Mouse (Mus musculus) forebrain, embryonic 13.5 days (tissue): ENCODE results near the gene March6. TPM values are rescaled to one million over a fixed set of nuclear protein-coding genes. Genes with fewer than 3 reads are reported as not detected.

Source experiments
- ATAC-seq: fragments of 200-750 bp; cut with Nextera tagmentation; 2 replicates; pipeline ENCODE4 v1.8.0; 2017
- H3K27ac ChIP-seq: fragments of 300-500 bp; sonication (generic); 2 replicates; pipeline ENCODE4 v1.5.1; 2015; ENCODE audit warnings: inconsistent platforms, mild to moderate bottlenecking, moderate library complexity
- H3K27me3 ChIP-seq: fragments of 300-500 bp; sonication (generic); 2 replicates; pipeline ENCODE4 v1.6.1; 2015; ENCODE audit warnings: mild to moderate bottlenecking, inconsistent platforms
- H3K36me3 ChIP-seq: fragments of 300-500 bp; sonication (generic); 2 replicates; pipeline ENCODE4 v1.6.1; 2015; ENCODE audit warnings: mild to moderate bottlenecking, inconsistent platforms; ENCODE audit not compliant: poor library complexity, severe bottlenecking
- H3K4me1 ChIP-seq: fragments of 300-500 bp; sonication (generic); 2 replicates; pipeline ENCODE4 v1.6.1; 2015; ENCODE audit warnings: inconsistent platforms
- H3K4me2 ChIP-seq: fragments of 300-500 bp; sonication (generic); 2 replicates; pipeline ENCODE4 v1.6.1; 2015; ENCODE audit warnings: inconsistent platforms, mild to moderate bottlenecking, moderate library complexity
- H3K4me3 ChIP-seq: fragments of 300-500 bp; sonication (generic); 2 replicates; pipeline ENCODE4 v1.5.1; 2015; ENCODE audit warnings: mild to moderate bottlenecking, inconsistent platforms
- H3K9ac ChIP-seq: fragments of 300-500 bp; sonication (generic); 2 replicates; pipeline ENCODE4 v1.6.1; 2015; ENCODE audit warnings: mild to moderate bottlenecking, inconsistent platforms
- H3K9me3 ChIP-seq: fragments of 300-500 bp; sonication (generic); replicated peaks from 2 replicates; pipeline ENCODE4 v1.6.1; 2016; ENCODE audit warnings: inconsistent platforms
- WGBS: fragments of 180-500 bp; shearing (Covaris S2); methylation state at CpG from one replicate; pipeline ENCODE4 v1.1.7; 2015; 5-methylcytosine and 5-hydroxymethylcytosine counted together
- polyA plus RNA-seq: library from polyadenylated mRNA; unstranded; fragments of >200 nt; fragmentation: Nextera tagmentation; extraction: Ambion mirVana; gene quantifications from 2 replicates; pipeline ENCODE4 v1.2.1, GENCODE M21; 2015

Gene March6
- polyA plus RNA-seq, 1 experiment from 2014 or later = 57.5 TPM

DNA sequence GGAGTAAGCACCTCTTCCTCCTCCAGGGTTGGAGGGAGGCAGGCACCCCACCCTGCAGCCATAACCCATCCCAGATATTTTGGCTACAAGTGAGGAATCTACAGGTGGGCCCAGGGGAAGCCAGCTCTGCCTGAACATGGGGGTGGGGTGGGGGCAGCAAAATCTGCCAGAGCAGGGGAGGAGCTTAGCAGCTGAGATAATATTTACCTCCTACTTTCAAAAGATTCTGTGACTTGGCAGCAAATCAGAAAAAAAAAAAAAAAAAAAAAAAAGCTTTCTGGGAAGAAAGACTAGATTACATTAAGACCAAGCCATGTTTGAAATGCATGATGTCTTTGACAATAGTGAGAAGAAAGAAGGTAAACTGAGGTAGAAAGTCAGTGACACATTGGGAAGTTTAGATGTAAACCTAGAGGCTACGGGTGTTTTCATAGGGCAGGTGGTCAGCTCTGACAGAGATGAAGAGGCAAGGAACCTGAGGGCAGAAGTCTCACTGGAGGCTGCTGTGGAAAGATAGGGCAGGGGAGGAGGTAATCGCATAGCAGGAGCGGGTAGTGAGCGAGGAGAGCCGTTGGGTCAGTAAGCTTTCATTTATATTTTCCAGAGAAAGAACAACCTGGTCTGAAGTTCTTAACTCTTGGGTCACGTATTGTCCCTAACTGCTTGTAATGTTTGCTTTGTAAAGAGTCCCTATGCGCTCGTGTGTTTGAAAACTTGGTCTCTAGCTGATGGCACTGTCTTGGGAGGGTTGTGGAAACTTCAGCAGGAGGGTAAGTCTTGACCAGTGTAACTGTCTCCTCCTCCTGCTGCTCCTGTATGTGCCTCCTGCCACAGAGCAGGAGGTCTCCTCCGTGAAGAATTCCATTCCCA, 9.0 kb upstream of the March6 start:
- H3K27me3 ChIP-seq = no peaks in the 10 kb centered on the region
- no peak overlapping the region for H3K9ac ChIP-seq

DNA sequence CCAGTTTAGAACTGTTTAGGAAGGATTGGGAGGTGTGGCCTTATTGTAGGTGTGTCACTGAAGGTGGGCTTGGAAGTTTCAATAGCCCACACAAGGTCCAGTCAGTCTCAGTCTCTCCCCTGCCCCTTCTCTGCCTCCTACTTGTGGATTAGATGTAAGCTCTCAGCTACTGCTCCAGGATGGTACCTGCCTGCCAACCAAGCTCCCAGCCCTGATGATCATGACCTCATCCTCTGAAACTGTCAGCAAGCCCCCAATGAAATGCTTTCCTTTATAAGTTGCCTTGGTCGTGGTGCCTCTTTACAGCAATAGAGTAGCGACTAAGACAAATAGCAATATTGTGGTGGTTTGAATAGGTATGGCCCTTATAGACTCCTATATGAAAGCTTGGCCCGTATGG, 7.5 kb upstream of the March6 start:
- no peak overlapping the region for H3K4me2 ChIP-seq
- H3K9ac ChIP-seq = no peak overlapping the region
- no peak overlapping the region for H3K27ac ChIP-seq
- H3K4me3 ChIP-seq = no peak overlapping the region
- peaks cover 36% of the 10 kb centered on the region for H3K4me1 ChIP-seq
- WGBS = 89% methylated on average over 3 of the region's 3 CpGs
- no peaks in the 10 kb centered on the region for H3K27me3 ChIP-seq
- H3K9me3 ChIP-seq = no peaks in the 10 kb centered on the region
- no peaks in the 10 kb centered on the region for H3K36me3 ChIP-seq
- no peak for ATAC-seq

More for the DNA sequence above, 9.0 kb upstream of the March6 start:
- Histone ChIP-seq H3K4me2 (no peak overlapping the region), H3K4me1 (peaks cover 36% of the 10 kb centered on the region), H3K9me3 (no peaks in the 10 kb centered on the region), H3K4me3 (no peak overlapping the region), H3K36me3 (no peaks in the 10 kb centered on the region), H3K27ac (no peak overlapping the region)
- no peak for ATAC-seq
- 85% methylated on average over 9 of the region's 9 CpGs for WGBS

DNA sequence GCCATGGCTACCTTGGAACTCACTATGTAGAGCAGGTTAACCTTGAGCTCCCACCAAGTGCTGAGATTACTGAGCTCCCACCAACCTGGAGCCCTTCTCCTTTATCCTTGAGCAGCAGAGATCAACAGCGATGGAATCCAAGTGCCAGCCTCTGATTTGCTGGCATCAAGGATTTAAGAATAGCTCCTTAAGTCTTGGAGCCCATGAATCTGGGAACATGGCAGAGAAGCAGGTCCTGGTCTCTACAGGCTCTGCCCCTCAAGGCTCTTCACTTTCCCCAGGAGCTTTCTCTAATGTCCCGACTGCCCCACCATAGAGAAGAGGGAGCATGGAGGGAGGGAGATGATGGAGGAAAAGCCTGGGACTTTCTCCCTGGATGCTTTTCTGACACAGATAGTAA, 6.9 kb upstream of the March6 start:
- 97% methylated on average over 2 of the region's 2 CpGs for WGBS
- H3K4me3 ChIP-seq = no peak overlapping the region
- peaks cover 31% of the 10 kb centered on the region for H3K4me1 ChIP-seq
- no peaks in the 10 kb centered on the region for H3K27me3 ChIP-seq
- no peak overlapping the region for H3K27ac ChIP-seq
- H3K9ac ChIP-seq = no peak overlapping the region
- ATAC-seq = no peak
- H3K36me3 ChIP-seq = no peaks in the 10 kb centered on the region
- H3K9me3 ChIP-seq = no peaks in the 10 kb centered on the region
- no peak overlapping the region for H3K4me2 ChIP-seq

DNA sequence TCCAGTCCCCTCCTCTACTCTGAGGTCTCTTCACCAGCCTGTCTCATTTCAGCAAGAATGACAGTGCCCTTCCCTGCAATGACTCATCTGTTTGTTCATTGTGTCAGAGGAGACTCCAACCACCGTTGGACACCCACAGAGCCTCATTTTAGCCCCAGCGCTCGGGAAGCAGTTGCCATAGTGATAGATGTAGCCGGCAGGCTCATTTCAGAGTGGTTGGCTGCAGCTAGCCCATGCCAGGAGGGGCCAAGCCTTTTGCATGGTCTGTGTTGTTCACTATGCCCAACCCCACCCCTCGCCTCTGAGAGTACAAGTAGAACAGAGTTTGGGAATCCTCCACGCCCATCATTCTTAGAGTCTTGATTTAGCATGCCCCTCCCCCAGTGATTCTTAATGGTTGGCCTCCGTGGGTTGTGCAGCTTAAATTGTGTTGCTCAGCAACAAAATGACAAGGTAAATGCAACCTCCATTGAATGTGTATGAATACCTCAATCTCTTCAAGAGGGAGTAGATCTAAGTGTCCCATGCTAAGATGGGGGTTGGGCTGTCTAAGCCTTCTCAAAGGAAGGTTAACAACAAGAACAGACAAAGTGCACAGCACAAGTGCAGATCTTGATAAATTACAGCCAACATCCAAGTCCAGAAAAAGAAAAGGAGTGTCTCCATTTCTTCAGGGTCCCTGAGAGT, 5.3 kb upstream of the March6 start:
- WGBS = 2% methylated on average over 7 of the region's 7 CpGs
- H3K4me2 ChIP-seq = peak overlapping the region; percentile 24

DNA sequence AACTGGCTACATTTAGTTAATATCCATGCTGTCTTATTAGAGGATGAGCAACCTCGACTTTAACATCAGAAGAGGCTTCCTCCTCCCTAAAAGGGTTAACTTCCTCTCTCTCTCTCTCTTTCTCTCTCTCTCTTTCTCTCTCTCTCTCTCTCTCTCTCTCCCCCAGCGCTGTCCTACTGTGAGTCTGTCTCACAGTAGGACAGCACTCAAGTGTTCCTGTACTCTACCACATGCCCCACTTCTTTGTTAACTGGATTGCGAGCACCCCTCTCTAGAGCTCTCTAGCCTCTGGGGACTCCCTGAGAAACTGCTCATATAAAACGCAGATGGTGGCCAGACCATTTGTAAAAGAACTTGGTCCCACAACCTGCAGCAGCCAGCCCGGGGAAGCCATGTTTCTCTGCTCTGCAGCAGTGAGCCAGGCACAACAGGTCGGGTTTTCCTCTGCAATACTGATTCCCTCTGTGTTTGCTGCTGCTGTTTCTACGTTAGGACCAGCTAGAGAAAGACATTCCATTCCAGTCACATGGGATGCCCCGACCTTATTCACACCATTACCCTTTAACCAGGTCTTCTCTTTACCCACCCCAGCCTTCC, 4.5 kb upstream of the March6 start:
- no peaks in the 10 kb centered on the region for H3K9me3 ChIP-seq
- WGBS = 22% methylated on average over 8 of the region's 8 CpGs
- ATAC-seq = no peak

More for the DNA sequence above, 5.3 kb upstream of the March6 start:
- peak; percentile 76 for ATAC-seq
- Histone ChIP-seq H3K9ac (no peak overlapping the region), H3K9me3 (no peaks in the 10 kb centered on the region), H3K4me1 (peaks cover 22% of the 10 kb centered on the region), H3K27ac (peak overlapping the region; percentile 68), H3K36me3 (no peaks in the 10 kb centered on the region), H3K4me3 (no peak overlapping the region), H3K27me3 (no peaks in the 10 kb centered on the region)

DNA sequence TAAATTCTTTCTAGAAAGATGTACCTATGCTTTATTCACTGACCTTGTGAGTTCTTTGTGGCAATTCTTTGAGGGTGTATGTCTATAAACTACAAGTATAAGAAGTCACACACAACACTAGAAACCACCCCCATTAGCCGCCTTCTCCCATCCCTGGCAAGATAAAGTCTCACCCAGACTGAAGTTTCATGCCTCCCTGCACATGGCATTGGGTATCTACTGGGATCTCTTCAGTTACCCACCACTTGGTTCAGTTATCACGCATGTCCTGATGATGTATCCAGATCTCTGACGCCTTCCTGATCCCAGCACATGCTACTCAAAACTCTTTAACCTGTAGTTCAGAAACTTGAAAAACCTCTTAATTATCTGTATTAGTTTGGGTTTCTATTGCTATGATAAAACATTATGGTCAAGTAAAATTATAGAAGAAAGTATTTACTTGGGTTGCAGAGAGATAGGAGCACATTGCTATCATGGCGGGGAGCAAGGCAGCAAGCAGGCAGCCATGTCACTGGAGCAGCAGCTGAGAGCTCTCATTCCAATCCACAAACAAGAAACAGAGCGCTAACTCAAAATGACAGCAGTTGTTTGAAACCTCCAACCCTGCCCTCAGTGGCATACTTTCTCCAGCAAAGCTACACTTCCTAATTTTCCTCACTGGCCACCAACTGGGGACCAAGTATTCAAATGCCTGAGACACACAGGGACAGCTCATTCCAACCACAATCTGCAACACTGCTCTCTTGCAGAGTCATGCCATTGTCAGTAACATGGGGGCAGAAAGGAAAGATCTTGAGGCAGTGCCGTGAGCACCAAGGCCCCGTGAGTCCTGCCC, 3.8 kb upstream of the March6 start:
- peaks cover 25% of the 10 kb centered on the region for H3K4me1 ChIP-seq
- 85% methylated on average over 7 of the region's 7 CpGs for WGBS
- no peak overlapping the region for H3K4me2 ChIP-seq
- no peak overlapping the region for H3K27ac ChIP-seq
- H3K9me3 ChIP-seq = no peaks in the 10 kb centered on the region
- H3K27me3 ChIP-seq = no peaks in the 10 kb centered on the region
- H3K9ac ChIP-seq = no peak overlapping the region
- no peak for ATAC-seq
- H3K4me3 ChIP-seq = no peak overlapping the region
- H3K36me3 ChIP-seq = no peaks in the 10 kb centered on the region

More for the DNA sequence above, 4.5 kb upstream of the March6 start:
- Histone ChIP-seq H3K27ac (peak overlapping the region; percentile 68), H3K4me3 (no peak overlapping the region), H3K9ac (no peak overlapping the region), H3K4me2 (peak overlapping the region; percentile 24; the same call in 1 of the 2 replicates), H3K4me1 (peaks cover 22% of the 10 kb centered on the region), H3K36me3 (no peaks in the 10 kb centered on the region), H3K27me3 (no peaks in the 10 kb centered on the region)

DNA sequence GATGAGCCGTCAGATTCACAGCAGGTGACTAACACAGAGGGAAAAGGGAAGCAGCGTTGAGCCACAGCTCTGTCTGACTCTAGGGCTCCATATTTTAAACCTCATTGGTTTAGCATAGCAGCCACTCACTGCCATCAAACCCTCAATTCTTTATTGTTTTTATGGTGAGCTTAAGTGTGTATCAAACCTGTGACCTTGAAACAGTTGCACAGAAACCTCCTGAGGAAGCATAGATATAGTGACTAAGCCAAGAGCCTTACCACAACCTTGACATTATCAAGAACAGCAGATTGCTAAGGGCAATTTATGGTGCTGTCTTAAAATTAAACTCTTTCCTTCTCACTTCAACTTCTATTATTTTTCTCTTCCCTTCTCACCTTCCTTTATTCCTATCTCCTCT, 2.7 kb upstream of the March6 start:
- H3K27me3 ChIP-seq = no peaks in the 10 kb centered on the region
- H3K4me2 ChIP-seq = no peak overlapping the region
- no peak overlapping the region for H3K9ac ChIP-seq
- H3K9me3 ChIP-seq = no peaks in the 10 kb centered on the region
- H3K4me1 ChIP-seq = peaks cover 36% of the 10 kb centered on the region
- H3K36me3 ChIP-seq = no peaks in the 10 kb centered on the region
- H3K4me3 ChIP-seq = no peak overlapping the region
- no peak overlapping the region for H3K27ac ChIP-seq
- WGBS = 69% methylated on average over 2 of the region's 2 CpGs
- no peak for ATAC-seq

DNA sequence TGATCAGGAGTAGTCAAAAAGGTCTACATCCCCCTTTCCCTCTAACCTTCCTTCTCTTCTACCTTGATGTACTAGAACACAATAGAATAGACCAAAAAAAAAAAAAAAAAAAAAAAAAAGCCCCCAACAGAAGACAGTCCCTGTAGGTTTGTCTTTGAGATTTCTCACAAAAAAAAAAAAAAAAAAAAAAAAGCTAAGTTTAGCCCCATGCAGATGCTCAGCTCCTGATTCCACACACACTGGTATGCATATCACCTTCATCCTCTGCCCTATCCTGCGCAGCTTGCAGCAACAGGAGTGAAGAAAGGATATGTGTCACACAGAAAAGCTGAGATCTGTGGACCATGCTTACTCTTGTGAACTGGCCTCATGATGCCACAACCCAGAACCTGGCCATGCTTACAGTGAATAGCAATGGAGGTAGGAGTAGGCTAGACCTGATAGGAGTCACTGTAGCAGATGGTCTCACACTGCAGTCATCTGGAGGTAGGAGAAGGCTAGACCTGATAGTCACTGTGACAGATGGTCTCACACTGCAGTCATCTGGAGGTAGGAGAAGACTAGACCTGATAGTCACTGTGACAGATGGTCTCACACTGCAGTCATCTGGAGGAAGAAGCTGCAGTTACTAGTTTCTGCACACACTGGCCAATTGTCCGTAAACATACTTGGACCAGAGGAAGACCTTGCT, 1.6 kb upstream of the March6 start:
- Histone ChIP-seq H3K27ac (no peak overlapping the region), H3K4me1 (peaks cover 39% of the 10 kb centered on the region), H3K4me2 (peak overlapping the region; percentile 77; the same call in 1 of the 2 replicates), H3K9ac (no peak overlapping the region), H3K4me3 (peak overlapping the region; percentile 90; the same call in 1 of the 2 replicates), H3K36me3 (no peaks in the 10 kb centered on the region), H3K27me3 (no peaks in the 10 kb centered on the region), H3K9me3 (0 out of 2 replicates have a peak, but pooled peaks cover 3% of the 10 kb centered on the region)
- 100% methylated on average over 2 of the region's 2 CpGs for WGBS
- no peak for ATAC-seq

DNA sequence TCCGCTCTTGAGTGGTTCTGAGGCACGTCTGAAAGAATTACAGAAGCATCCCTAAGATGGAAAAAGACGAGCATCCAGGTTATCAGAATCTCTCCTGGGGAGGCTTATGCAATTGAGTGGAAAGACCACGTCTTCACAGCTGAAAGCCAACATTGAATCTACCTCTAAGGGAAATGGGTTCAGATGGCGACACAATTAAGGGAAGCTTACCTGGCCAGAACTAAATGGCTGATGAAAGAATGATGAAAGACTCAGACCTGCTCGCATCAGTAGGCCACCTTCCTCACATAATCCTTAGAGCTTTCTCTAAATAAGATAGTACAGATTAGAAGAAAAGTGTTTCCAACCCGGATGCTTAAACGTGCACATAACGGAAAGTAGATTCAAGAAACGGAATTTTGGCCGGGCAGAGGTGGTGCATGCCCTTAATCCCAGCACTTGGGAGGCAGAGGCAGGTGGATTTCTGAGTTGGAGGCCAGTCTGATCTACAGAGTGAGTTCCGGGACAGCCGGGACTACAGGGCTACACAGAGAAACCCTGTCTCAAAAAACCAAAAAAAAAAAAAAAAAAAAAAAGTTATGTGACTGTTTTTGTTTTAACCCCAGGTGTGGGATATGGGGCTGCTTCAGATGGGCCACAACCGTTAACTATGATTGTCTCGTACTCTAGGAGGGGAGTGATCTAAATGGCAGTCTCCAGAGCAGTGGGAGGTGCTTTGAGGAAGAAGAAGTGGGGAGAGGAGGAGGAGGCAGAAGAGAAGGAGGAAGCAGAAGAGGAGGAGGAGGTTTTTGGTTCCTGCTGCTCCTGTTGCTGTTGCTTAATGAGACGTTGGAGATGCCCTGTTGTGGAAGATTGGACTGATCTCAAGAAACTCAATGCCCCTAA, 835 bp upstream of the March6 start:
- Histone ChIP-seq H3K4me3 (peak overlapping the region; percentile 90), H3K36me3 (no peaks in the 10 kb centered on the region), H3K4me1 (peaks cover 37% of the 10 kb centered on the region), H3K27ac (peak overlapping the region; percentile 99), H3K9ac (peak overlapping the region; percentile 96), H3K27me3 (no peaks in the 10 kb centered on the region), H3K9me3 (0 out of 2 replicates have a peak, but pooled peaks cover 3% of the 10 kb centered on the region), H3K4me2 (peak overlapping the region; percentile 77)
- ATAC-seq = no peak; the same call in 1 of the 2 replicates
- 29% methylated on average over 16 of the region's 16 CpGs for WGBS
